Mouse (Mus musculus): ENCODE measurements around the gene Anxa3. TPM values are rescaled to one million over a fixed set of nuclear protein-coding genes. Genes with fewer than 3 reads are reported as not detected.

The Anxa3 gene
- polyA plus RNA-seq, 1 experiment, result not detected

GRCm38 (mm10) chr5:96793953-96794635 lies 955 bp downstream of the Anxa3 start:
- H3K27ac ChIP-seq (ENCODE audit: insufficient read depth, low read depth, low read length), result no peak overlapping the region
- H3K4me3 ChIP-seq (ENCODE audit: insufficient read depth, low read depth, low read length), result no peak overlapping the region
- 46% methylated on average over 10 of the region's 10 CpGs for WGBS
- peaks cover 5% of the 10 kb centered on the region for H3K4me1 ChIP-seq (ENCODE audit: control insufficient read depth, insufficient read depth, low read length)
- TF ChIP-seq CTCF (IDR thresholded peaks at IDR 0.05; ENCODE audit: insufficient read depth, low read depth, low read length), result no peak
- no peak for TF ChIP-seq POLR2A (IDR thresholded peaks at IDR 0.05; ENCODE audit: insufficient read depth, low read depth, low read length)

DNA sequence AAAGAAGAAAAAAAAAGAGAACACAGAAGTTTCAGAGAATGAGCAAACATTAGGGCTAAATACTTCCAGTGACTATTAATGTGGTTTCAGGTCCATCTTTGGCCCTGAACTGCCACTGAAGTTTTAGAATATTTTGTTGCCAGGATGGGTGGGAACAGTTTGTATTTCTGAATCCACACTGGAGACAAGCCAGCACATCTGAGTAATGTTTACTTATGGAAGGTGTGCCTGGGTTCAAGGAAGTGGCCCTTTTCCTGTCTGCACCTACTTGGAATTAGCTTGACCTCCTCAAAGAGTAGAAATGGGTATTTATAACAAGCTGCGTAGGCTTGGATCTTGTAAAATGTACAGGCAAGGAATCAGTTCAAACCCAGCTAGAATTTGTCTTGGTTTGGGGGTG lies 2.6 kb downstream of the Anxa3 start:
- Histone ChIP-seq H3K4me1 (ENCODE audit: control insufficient read depth, insufficient read depth, low read length) (peaks cover 5% of the 10 kb centered on the region), H3K4me3 (ENCODE audit: insufficient read depth, low read depth, low read length) (no peak overlapping the region), H3K27ac (ENCODE audit: insufficient read depth, low read depth, low read length) (no peak overlapping the region)
- WGBS, result 87% methylated on average over 1 of the region's 1 CpGs
- no peak for TF ChIP-seq POLR2A (IDR thresholded peaks at IDR 0.05; ENCODE audit: insufficient read depth, low read depth, low read length)

DNA sequence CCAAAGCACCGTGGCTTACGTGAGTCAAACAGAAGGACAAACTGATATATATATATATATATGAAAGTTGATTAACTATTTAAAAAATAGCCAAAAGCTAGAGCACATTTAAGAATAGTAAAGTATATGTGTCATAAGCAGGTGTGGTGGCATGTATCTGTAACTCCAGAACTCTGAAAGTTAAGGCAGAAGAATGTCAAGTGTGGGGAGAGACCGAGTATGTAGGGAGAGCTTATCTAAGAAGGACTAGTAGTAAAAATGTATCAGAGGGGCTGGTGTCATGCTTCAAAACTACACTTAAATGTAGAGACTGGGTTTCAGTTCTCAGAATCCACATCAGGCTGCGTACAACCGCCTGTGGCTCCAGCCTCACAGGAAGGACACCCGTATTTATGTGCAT lies 4.3 kb downstream of the Anxa3 start:
- no peak overlapping the region for H3K4me3 ChIP-seq (ENCODE audit: insufficient read depth, low read depth, low read length)
- H3K4me1 ChIP-seq (ENCODE audit: control insufficient read depth, insufficient read depth, low read length), result peaks cover 10% of the 10 kb centered on the region
- H3K27ac ChIP-seq (ENCODE audit: insufficient read depth, low read depth, low read length), result no peak overlapping the region
- WGBS, result 96% methylated on average over 6 of the region's 6 CpGs
- no peak for TF ChIP-seq CTCF (IDR thresholded peaks at IDR 0.05; ENCODE audit: insufficient read depth, low read depth, low read length)
- TF ChIP-seq POLR2A (IDR thresholded peaks at IDR 0.05; ENCODE audit: insufficient read depth, low read depth, low read length), result no peak

GRCm38 (mm10) chr5:96799165-96799564 lies 6.0 kb downstream of the Anxa3 start:
- TF ChIP-seq POLR2A (IDR thresholded peaks at IDR 0.05; ENCODE audit: insufficient read depth, low read depth, low read length) (no peak), CTCF (IDR thresholded peaks at IDR 0.05; ENCODE audit: insufficient read depth, low read depth, low read length) (no peak)
- WGBS, result 92% methylated on average over 9 of the region's 9 CpGs
- Histone ChIP-seq H3K27ac (ENCODE audit: insufficient read depth, low read depth, low read length) (no peak overlapping the region), H3K4me3 (ENCODE audit: insufficient read depth, low read depth, low read length) (no peak overlapping the region), H3K4me1 (ENCODE audit: control insufficient read depth, insufficient read depth, low read length) (peaks cover 5% of the 10 kb centered on the region)

GRCm38 (mm10) chr5:96799969-96800368 lies 6.8 kb downstream of the Anxa3 start:
- no peak overlapping the region for H3K27ac ChIP-seq (ENCODE audit: insufficient read depth, low read depth, low read length)
- 93% methylated on average over 9 of the region's 9 CpGs for WGBS
- no peak for TF ChIP-seq CTCF (IDR thresholded peaks at IDR 0.05; ENCODE audit: insufficient read depth, low read depth, low read length)
- no peak for TF ChIP-seq POLR2A (IDR thresholded peaks at IDR 0.05; ENCODE audit: insufficient read depth, low read depth, low read length)
- H3K4me3 ChIP-seq (ENCODE audit: insufficient read depth, low read depth, low read length), result no peak overlapping the region
- peaks cover 5% of the 10 kb centered on the region for H3K4me1 ChIP-seq (ENCODE audit: control insufficient read depth, insufficient read depth, low read length)

- WGBS, result 12% methylated on average over 7 of the region's 7 CpGs
Observed at GRCm38 (mm10) chr5:96802185-96802584, 9.0 kb downstream of the Anxa3 start.

GRCm38 (mm10) chr5:96803091-96803490 lies 10.0 kb downstream of the Anxa3 start:
- no peak for TF ChIP-seq CTCF (IDR thresholded peaks at IDR 0.05; ENCODE audit: insufficient read depth, low read depth, low read length)
- no peak for TF ChIP-seq POLR2A (IDR thresholded peaks at IDR 0.05; ENCODE audit: insufficient read depth, low read depth, low read length)
- Histone ChIP-seq H3K4me3 (ENCODE audit: insufficient read depth, low read depth, low read length) (no peak overlapping the region), H3K4me1 (ENCODE audit: control insufficient read depth, insufficient read depth, low read length) (peaks cover 5% of the 10 kb centered on the region), H3K27ac (ENCODE audit: insufficient read depth, low read depth, low read length) (no peak overlapping the region)
- 61% methylated on average over 3 of the region's 3 CpGs for WGBS

More at GRCm38 (mm10) chr5:96802185-96802584, 9.0 kb downstream of the Anxa3 start:
- H3K4me3 ChIP-seq (ENCODE audit: insufficient read depth, low read depth, low read length), result no peak overlapping the region
- no peak overlapping the region for H3K27ac ChIP-seq (ENCODE audit: insufficient read depth, low read depth, low read length)
- H3K4me1 ChIP-seq (ENCODE audit: control insufficient read depth, insufficient read depth, low read length), result peaks cover 5% of the 10 kb centered on the region
- TF ChIP-seq CTCF (IDR thresholded peaks at IDR 0.05; ENCODE audit: insufficient read depth, low read depth, low read length) (no peak), POLR2A (IDR thresholded peaks at IDR 0.05; ENCODE audit: insufficient read depth, low read depth, low read length) (no peak)

- Histone ChIP-seq H3K4me1 (ENCODE audit: control insufficient read depth, insufficient read depth, low read length) (peaks cover 5% of the 10 kb centered on the region), H3K27ac (ENCODE audit: insufficient read depth, low read depth, low read length) (no peak overlapping the region), H3K4me3 (ENCODE audit: insufficient read depth, low read depth, low read length) (no peak overlapping the region)
- WGBS, result 85% methylated on average over 4 of the region's 4 CpGs
- TF ChIP-seq CTCF (IDR thresholded peaks at IDR 0.05; ENCODE audit: insufficient read depth, low read depth, low read length), result no peak
- TF ChIP-seq POLR2A (IDR thresholded peaks at IDR 0.05; ENCODE audit: insufficient read depth, low read depth, low read length), result no peak
Observed at GRCm38 (mm10) chr5:96804304-96804703, 11.2 kb downstream of the Anxa3 start.

GRCm38 (mm10) chr5:96804813-96805212 lies 11.7 kb downstream of the Anxa3 start:
- Histone ChIP-seq H3K4me3 (ENCODE audit: insufficient read depth, low read depth, low read length) (no peak overlapping the region), H3K4me1 (ENCODE audit: control insufficient read depth, insufficient read depth, low read length) (peaks cover 5% of the 10 kb centered on the region), H3K27ac (ENCODE audit: insufficient read depth, low read depth, low read length) (no peak overlapping the region)
- WGBS, result 88% methylated on average over 3 of the region's 3 CpGs
- TF ChIP-seq CTCF (IDR thresholded peaks at IDR 0.05; ENCODE audit: insufficient read depth, low read depth, low read length) (no peak), POLR2A (IDR thresholded peaks at IDR 0.05; ENCODE audit: insufficient read depth, low read depth, low read length) (no peak)

Data from olfactory bulb, adult 2 months (tissue).